Mouse (Mus musculus) testis, adult 2 months (tissue): ENCODE data around the gene Kcnj4.

Source experiments
- CTCF ChIP-seq: fragments of 200-500 bp; IDR thresholded peaks from 2 replicates; pipeline ENCODE4 v1.5.1; 2012; ENCODE audit warnings: low read depth, mild to moderate bottlenecking, inconsistent platforms, low read length, moderate library complexity; ENCODE audit not compliant: control insufficient read depth, insufficient read depth, insufficient replicate concordance
- POLR2A ChIP-seq: fragments of 200-500 bp; IDR thresholded peaks from 2 replicates; pipeline ENCODE4 v1.6.1; 2012; ENCODE audit warnings: low read depth, mild to moderate bottlenecking, inconsistent platforms, low read length, moderate library complexity; ENCODE audit not compliant: control insufficient read depth

DNA sequence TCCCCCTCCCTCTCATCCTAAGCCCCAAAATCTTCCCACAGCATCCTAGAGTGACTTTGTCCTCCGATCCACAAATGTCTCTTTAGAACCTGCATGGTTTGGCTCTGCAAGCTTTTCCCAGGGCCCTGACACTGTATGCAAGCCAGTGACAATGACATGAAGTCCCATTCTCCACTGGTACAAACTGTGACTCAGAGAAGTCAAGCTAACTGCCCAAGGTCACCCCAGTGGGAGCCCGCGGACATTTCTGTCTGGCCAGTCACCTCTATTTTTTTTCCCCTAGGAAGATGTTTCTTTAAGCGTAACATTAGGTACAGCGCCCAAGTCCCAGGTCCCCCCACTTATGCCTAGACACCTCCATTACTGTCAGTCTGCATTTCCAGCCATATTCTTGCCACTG is 1.6 kb downstream of the Kcnj4 start:
- no peak for TF ChIP-seq CTCF
- no peak for TF ChIP-seq POLR2A
